Mouse (Mus musculus) spleen, postnatal 36 days (tissue): ENCODE measurements around the gene Tjap1.
A peak's percentile ranks its signal among the peaks of the same experiment; 100 is the strongest.

Source experiments
- DNase-seq, 2 experiments: peaks; one replicate each; pipeline ENCODE4 v3.0.0; 2022; ENCODE audit warnings: low spot score in 2 of 2, mixed read lengths in 1 of 2

Tjap1 gene

DNA sequence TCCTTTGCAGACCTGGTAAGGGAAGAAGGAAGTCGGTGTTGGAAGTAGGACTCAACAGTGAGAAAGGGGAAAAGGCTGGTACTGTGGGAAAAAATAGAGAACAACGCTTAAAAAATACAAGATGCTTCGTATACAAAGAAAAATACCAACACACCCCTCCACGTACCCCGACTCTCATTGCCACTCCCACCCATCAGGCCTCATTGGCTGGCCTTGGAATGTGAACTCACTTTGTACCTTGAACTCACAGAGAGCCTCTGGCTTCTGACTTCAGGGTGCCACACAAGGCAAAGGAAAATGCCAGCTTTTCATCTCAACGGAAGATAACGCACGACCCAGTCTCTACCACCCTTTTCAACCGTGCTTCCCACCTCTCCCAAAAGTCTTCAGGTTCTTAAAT, 314 bp upstream of the Tjap1 start:
- DNase-seq: no peak

DNA sequence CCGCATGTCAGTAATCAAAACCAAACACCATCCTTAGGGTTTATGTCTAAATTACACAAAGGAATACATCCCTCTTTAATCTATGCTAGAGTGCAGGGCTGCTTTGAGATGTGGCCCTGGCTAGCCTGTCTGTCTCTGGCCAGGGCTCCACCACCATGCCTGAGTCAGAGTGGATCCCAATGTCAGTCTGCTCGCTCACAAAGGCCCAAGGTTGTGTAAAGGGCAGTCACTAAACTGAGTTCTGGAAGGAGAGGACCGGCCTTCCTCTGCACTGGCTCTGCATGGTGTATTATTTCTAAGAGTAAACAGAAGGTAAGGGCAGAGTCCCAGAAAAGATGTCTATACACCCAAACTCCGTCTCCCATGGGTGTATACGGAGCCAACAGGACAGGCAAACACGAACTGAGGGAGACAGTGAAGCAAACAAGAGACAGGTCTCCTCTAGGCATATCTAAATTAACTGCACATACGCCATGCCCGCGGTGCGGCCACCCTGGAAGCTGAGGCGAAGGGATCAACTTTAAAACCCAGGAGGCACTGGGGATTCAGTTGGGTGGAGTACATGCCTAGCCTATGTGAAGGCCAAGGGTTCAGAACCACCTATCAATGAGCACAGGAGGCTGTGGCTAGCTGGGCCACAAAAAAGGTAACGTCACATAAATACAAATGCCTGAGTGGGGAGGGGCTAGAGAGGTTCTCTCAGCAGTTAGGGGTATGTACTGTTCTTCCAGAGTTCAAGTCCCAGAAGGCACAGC, 4.6 kb downstream of the Tjap1 start:
- no peak for DNase-seq

GRCm38 (mm10) chr17:46277586-46277985, 5.2 kb downstream of the Tjap1 start:
- DNase-seq: no peak

DNA sequence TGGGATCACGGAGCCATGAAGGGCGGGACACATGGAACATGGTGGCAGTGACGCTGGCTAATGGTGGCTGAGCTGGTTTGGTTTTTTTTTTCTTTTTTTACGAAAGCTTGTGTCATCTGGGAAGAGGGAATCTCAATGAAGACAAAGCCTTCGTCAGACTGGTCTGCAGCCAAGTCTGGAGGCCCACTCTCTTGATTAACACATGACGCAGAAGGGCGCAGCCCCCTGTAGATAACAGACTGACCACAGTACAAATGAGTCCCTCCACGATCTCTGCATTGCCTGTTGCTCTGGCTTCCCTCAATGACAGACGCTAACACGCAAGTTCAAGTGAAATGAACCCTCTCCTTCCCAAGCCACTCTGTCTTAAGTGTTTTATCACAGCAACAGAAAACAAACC, 7.3 kb downstream of the Tjap1 start:
- DNase-seq: no peak

DNA sequence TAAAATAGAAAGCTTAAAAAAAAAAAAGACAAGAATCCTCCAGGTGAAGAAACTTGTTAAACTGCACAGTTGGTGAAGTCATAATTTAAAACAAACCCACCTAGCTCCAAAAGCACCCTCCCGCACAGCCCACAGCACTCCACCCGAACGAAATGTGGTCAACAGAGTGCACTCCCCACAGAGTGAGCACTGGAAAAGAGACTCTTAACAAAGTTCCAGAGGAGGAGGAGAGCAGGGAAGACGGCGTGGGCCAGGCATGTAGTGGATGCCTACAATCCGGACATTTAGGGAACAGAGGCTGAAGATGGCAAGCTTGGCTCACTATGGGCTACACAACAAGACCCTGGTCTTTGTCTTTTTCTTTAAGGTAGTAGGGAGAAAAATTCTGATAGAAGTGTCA, 7.8 kb downstream of the Tjap1 start:
- no peak for DNase-seq

DNA sequence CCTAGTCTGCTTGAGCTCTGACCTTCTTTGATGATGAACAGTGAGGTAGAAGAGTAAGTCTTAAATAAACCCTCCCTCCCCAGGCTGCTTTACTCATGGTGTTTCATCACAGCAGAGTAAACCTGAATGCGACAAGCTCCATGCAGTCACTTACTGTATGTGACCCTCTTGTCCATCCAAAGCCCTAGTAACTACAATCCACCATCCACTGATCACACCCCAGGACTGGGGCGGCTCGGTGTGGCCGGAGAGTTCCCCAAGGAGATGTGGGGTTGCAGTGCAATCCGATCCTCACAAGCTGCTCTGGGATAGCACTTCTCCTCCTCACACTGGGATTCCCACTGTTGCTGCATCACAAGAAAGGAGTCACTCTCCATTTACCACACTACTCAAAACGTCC, 8.4 kb downstream of the Tjap1 start:
- DNase-seq: no peak

DNA sequence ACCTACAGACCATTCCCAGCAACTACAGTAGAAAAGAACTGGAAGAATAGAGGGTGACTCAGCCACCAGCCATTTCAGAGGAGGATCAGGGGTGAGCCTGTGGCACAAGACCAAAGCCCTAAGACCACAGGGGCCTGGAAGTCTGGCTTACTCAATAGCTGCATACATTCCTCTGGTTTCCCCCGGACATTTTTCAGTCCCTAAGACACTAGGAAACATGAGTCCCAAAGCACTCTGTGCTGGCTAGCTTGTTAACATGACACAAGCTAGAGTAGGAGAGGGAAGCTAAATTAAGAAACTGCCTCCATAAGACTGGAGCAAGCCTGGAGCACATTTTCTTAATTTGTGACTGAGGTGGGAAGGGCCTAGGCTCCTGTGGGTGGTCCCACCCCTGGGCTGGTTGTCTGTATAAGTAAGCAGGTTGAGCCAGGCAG, 9.0 kb downstream of the Tjap1 start:
- no peak for DNase-seq

DNA sequence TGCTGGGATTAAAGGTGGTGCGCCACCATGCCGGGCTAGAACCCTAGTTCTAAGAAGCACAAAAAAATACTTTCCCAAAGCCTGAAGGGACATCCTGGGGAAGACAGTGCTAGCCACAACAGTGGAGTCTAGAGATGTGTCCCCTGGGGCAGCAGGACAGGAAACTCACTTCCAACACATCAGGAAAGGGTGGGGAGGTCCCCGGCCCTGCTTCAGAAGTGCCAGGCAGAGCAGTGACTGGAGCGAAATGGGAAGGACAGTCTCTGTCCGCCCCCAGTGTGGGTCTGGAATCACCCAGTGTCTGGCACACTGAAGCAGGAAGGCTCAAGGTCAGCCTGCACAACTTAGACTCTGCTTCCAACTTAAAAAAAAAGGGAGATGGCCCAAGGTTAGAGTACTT, 10.2 kb downstream of the Tjap1 start:
- no peak for DNase-seq

- DNase-seq: no peak
These were observed 10.8 kb downstream of the Tjap1 start for GRCm38 (mm10) chr17:46272058-46272457.

GRCm38 (mm10) chr17:46269771-46270534, 12.9 kb downstream of the Tjap1 start:
- DNase-seq: no peak

DNA sequence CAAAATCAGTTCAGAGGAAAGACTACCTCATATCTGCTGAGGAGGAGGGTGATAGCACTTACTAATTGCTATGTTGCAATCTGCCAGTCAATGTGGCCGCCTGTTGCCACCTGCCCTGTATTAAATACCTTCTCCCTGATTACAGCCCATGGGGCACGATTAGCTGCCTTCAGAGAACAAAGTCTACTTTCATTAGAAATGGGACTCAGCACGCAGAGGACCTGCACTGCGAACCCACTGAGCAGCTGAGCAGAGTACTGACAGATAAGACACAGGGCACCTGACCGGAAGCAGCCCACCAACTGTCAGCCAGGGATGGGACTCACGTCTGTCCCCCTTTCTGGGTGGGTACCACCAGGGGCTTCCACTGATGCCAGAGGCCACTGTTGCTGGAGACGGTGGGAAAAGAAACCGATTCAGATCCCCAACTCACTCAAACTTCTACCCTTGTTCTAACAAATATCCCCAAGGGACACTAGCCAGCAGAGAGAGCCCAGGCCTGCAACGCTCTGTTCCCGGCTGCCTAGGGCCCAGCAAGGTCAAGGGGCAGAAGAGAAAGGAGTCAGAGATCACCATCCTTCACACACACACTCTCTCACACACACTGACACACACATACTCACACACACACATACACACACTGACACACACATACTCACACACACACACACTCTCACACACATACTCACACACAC, 14.7 kb downstream of the Tjap1 start:
- DNase-seq: no peak

DNA sequence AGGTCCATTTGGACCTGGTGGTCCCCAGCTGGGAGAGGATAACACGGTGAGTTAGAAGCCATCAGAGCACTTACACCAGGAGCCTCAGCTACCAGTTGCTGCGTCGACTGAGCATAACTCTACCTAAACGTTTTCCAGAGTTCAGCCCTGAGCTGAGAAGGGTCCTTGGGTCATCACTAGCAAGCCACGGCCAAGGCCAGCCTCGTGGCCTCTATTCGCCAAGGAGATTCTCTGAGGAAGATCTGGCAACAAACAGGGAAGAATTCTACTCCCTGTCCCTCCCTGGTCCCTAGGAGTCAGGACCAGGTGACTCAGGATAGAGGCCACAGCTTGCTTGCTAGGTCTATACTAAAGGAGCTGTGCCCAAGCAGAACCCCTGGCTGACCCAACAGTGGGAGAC, 15.3 kb downstream of the Tjap1 start:
- DNase-seq: no peak

DNA sequence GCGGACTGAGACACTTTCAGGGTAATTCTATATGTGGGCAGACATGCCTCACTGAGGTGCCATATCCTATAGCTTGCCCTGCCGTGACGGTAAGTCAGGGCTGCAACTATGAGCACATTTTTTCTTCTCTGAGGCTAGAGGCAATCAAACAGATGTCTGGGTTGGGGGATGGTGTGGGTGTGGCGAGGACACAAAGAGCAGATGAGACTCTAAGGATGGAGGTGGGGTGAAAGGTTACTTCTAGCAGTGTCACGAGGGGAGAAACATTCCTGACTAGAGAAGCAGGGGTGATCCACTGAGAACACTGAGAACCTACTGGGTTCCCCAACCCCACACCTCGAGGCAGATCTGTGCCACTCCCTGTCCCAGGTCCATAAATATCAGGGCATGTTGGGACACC, 15.8 kb downstream of the Tjap1 start:
- DNase-seq: no peak

DNA sequence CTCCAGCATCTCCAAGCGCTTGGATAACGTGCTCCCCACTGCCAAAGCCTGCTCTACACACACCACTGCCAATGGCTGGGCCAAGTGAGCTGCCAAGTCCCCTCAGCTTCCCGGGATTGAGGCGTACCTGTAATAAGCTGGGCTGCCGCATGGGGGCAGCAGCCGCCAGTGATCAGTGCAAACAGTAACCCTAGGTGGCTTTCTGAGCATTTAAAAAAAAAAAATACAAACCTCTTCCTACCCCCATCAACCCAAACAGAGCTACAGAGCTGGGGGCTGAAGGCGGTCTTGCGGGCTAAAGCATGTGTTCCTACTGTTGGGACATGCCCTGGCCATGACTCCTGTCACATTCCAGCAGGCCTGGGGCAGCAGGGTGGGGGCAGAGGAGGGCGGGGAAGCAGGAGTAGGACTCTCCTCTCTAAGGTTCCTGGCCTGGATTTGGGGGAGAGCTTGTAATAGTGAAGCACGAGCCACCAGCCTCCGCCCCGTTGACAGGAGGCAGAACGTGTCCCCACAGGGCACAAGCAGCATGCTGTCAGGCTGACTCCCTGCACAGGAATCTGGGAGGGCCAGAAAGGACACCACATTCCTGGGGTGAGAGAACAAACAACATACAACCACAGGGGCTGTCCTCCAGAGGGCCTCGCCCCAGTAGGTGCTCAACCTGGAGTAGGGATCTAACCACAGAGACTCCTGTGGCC, 16.8 kb downstream of the Tjap1 start:
- DNase-seq: peak; percentile 46 to 54

DNA sequence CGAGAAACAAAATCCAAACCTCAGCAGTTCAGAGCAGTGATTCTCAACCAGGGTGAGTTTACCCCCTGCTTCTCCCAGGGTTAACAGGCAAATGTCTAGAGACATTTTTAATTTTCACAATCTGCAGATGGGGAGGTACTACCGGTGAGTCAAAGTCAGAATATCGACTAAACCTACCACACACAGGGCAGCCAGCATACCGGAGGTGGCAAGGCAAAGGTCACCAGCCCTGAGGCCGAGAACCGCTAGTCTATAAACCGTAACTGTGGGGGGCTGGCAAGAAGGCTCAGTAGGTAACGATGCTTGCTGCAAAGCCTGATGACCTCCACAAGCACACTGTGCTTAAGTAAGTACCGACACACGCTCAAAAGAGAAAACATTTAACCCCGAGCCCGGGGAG, 17.3 kb downstream of the Tjap1 start:
- no peak for DNase-seq

GRCm38 (mm10) chr17:46262201-46262694, 20.6 kb downstream of the Tjap1 start:
- no peak for DNase-seq

GRCm38 (mm10) chr17:46259675-46260074, 23.2 kb downstream of the Tjap1 start:
- no peak for DNase-seq

GRCm38 (mm10) chr17:46258279-46259053, 24.4 kb downstream of the Tjap1 start:
- DNase-seq: no peak

GRCm38 (mm10) chr17:46255147-46255546, 27.7 kb downstream of the Tjap1 start:
- DNase-seq: no peak

GRCm38 (mm10) chr17:46254106-46254505, 28.7 kb downstream of the Tjap1 start:
- peak in 1 of 2 experiments; percentile 21 for DNase-seq
